Mouse (Mus musculus) forebrain, embryonic 16.5 days (tissue): ENCODE data around the gene Derl3. TPM values are rescaled to one million over a fixed set of nuclear protein-coding genes. Genes with fewer than 3 reads are reported as not detected.
A peak's percentile ranks its signal among the peaks of the same experiment; 100 is the strongest.

Source experiments
- ATAC-seq: fragments of 200-750 bp; cut with Nextera tagmentation; 2 replicates; pipeline ENCODE4 v1.8.0; 2017; ENCODE audit warnings: mild to moderate bottlenecking, moderate library complexity
- H3K27ac ChIP-seq: fragments of 300-500 bp; sonication (generic); 2 replicates; pipeline ENCODE4 v1.5.1; 2014; ENCODE audit warnings: low read length, control low read depth
- H3K27me3 ChIP-seq: fragments of 300-500 bp; sonication (generic); replicated peaks from 2 replicates; pipeline ENCODE4 v1.6.1; 2014; ENCODE audit warnings: low read length; ENCODE audit not compliant: control insufficient read depth, insufficient read depth
- H3K36me3 ChIP-seq: fragments of 300-500 bp; sonication (generic); 2 replicates; pipeline ENCODE4 v1.6.1; 2014; ENCODE audit not compliant: control insufficient read depth, insufficient read depth
- H3K4me1 ChIP-seq: fragments of 300-500 bp; sonication (generic); replicated peaks from 2 replicates; pipeline ENCODE4 v1.6.1; 2014; ENCODE audit warnings: low read length; ENCODE audit not compliant: control insufficient read depth, insufficient read depth
- H3K4me2 ChIP-seq: fragments of 300-500 bp; sonication (generic); 2 replicates; pipeline ENCODE4 v1.6.1; 2014; ENCODE audit warnings: mild to moderate bottlenecking, low read length, control low read depth
- H3K4me3 ChIP-seq: fragments of 300-500 bp; sonication (generic); replicated peaks from 2 replicates; pipeline ENCODE4 v1.5.1; 2014; ENCODE audit warnings: mild to moderate bottlenecking, low read length, control low read depth
- H3K9ac ChIP-seq: fragments of 300-500 bp; sonication (generic); replicated peaks from 2 replicates; pipeline ENCODE4 v1.6.1; 2014; ENCODE audit warnings: low read depth, low read length, control low read depth
- H3K9me3 ChIP-seq: fragments of 300-500 bp; sonication (generic); 2 replicates; pipeline ENCODE4 v1.6.1; 2016; ENCODE audit warnings: low read length; ENCODE audit not compliant: control insufficient read depth
- WGBS: fragments of 180-500 bp; shearing (Covaris S2); extraction: QIAGEN DNeasy Blood & Tissue Kit; methylation state at CpG from one replicate; pipeline ENCODE4 v1.1.7; 2014; 5-methylcytosine and 5-hydroxymethylcytosine counted together
- polyA plus RNA-seq: library from polyadenylated mRNA; unstranded; fragments of >200 nt; fragmentation: Nextera tagmentation; extraction: Ambion mirVana; gene quantifications from 2 replicates; pipeline ENCODE4 v1.2.1, GENCODE M21; 2015

The Derl3 gene
- polyA plus RNA-seq, 1 experiment from 2014 or later: 2.0 TPM

DNA sequence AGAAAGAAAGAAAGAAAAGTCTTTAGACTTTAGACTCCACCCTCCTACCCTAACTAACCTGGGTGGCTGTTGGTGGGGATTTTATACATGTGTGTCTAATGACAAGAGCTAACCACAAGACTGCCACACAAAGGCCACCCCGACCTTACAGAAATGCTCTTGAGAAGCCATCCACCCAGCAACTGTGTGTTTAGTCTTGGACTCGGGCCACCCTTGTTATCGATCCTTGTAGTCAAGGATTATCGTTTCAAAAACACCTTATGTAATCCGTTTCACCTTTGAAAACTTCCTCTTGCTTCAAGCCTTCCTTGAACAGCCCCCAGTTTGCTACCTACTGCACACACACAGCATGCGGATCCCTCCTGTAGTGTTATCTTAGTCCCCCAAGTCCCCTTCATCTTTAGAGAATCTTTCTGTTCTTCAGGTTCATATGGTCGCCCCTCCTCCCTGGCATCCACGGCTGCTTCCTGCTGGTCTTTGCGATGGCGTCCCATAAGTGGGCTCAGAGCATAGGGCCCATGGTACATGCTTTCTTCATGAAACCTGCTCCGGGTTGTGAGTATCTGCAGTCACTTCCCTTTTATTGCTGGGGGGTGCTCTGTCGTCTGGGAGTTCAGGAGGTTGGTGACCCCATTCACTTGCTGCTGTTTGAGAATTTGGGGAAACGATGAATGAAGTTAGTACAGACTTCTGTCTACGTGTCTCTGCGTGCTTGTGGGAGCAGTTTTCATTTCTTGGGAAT is 49.7 kb downstream of the Derl3 start, which contains the start of gene Vpreb3:
Gene Vpreb3, plus strand, starts transcription at position 322 of the 742 bp plus-strand sequence.
- H3K9ac ChIP-seq: no peak within 1 kb of the TSS
- no peak within 1 kb of the TSS for H3K4me2 ChIP-seq
- no peak within 1 kb of the TSS for H3K27ac ChIP-seq
- no peak within 1 kb of the TSS for H3K4me3 ChIP-seq
- no peaks in the 10 kb centered on the region for H3K36me3 ChIP-seq
- no peaks in the 10 kb centered on the region for H3K27me3 ChIP-seq
- WGBS: 82% methylated on average over 15 of the region's 15 CpGs
- peaks cover 8% of the 10 kb centered on the region for H3K4me1 ChIP-seq
- no peak for ATAC-seq
- H3K9me3 ChIP-seq: no peaks in the 10 kb centered on the region

- Histone ChIP-seq H3K4me2 (no peak overlapping the region), H3K9ac (no peak overlapping the region), H3K4me3 (no peak overlapping the region), H3K4me1 (peaks cover 8% of the 10 kb centered on the region), H3K27me3 (0 out of 2 replicates have a peak, but pooled peaks cover 2% of the 10 kb centered on the region), H3K36me3 (no peaks in the 10 kb centered on the region), H3K9me3 (no peaks in the 10 kb centered on the region), H3K27ac (no peak overlapping the region)
- 16% methylated on average over 11 of the region's 11 CpGs for WGBS
- peak; percentile 45; the same call in 1 of the 2 replicates for ATAC-seq
Measured at GRCm38 (mm10) chr10:75944066-75944772, 51.0 kb downstream of the Derl3 start.

GRCm38 (mm10) chr10:75945213-75945612 is 52.0 kb downstream of the Derl3 start:
- H3K27ac ChIP-seq: no peak overlapping the region
- H3K9ac ChIP-seq: no peak overlapping the region
- no peak overlapping the region for H3K4me2 ChIP-seq
- H3K27me3 ChIP-seq: peaks cover 7% of the 10 kb centered on the region; the same call in 1 of the 2 replicates
- 93% methylated on average over 7 of the region's 7 CpGs for WGBS
- peaks cover 8% of the 10 kb centered on the region for H3K4me1 ChIP-seq
- no peaks in the 10 kb centered on the region for H3K36me3 ChIP-seq
- H3K9me3 ChIP-seq: no peaks in the 10 kb centered on the region
- no peak overlapping the region for H3K4me3 ChIP-seq
- ATAC-seq: no peak

Other genes starting within 250 kb of the Derl3 start
- gene Susd2, start 249.4 kb upstream of the Derl3 start, polyA plus RNA-seq: 1.2 and 1.3 TPM in 2 replicates
- gene Cabin1, start 129.1 kb upstream of the Derl3 start, polyA plus RNA-seq: 33.2 and 41.1 TPM in 2 replicates
- 55.9 and 57.0 TPM in 2 replicates for gene Ddt, start 120.0 kb upstream of the Derl3 start, polyA plus RNA-seq
- not detected in 2 replicates for gene Gm20441, start 112.5 kb upstream of the Derl3 start, polyA plus RNA-seq
- gene Gstt3, start 112.0 kb upstream of the Derl3 start, polyA plus RNA-seq: 0.77 and 1.2 TPM in 2 replicates
- 10.5 and 15.2 TPM in 2 replicates for gene Gstt1, start 94.8 kb upstream of the Derl3 start, polyA plus RNA-seq
- not detected in 2 replicates for gene Gstt4, start 70.9 kb upstream of the Derl3 start, polyA plus RNA-seq
- gene Gstt2, start 56.0 kb upstream of the Derl3 start, polyA plus RNA-seq: 4.0 and 4.2 TPM in 2 replicates
- gene Mif, start 33.2 kb upstream of the Derl3 start, polyA plus RNA-seq: 1,679 and 1,753 TPM in 2 replicates
- 325 and 342 TPM in 2 replicates for gene Smarcb1, start 28.2 kb downstream of the Derl3 start, polyA plus RNA-seq
- 21.8 and 30.7 TPM in 2 replicates for gene Chchd10, start 39.7 kb downstream of the Derl3 start, polyA plus RNA-seq
- 22.2 and 24.3 TPM in 2 replicates for gene Mmp11, start 43.1 kb downstream of the Derl3 start, polyA plus RNA-seq
- gene Gm867, start 47.3 kb downstream of the Derl3 start, polyA plus RNA-seq: 0.20 TPM in 1 of 2 replicates, not detected in the other
- gene Vpreb3, start 49.6 kb downstream of the Derl3 start, polyA plus RNA-seq: 0.48 TPM in 1 of 2 replicates, not detected in the other
- gene Gm5134, start 61.1 kb downstream of the Derl3 start, polyA plus RNA-seq: not detected in 2 replicates
- gene Zfp280b, start 139.2 kb downstream of the Derl3 start, polyA plus RNA-seq: 12.1 and 12.5 TPM in 2 replicates
- not detected in 2 replicates for gene Slc5a4b, start 217.5 kb downstream of the Derl3 start, polyA plus RNA-seq